Mouse (Mus musculus): ENCODE measurements around the gene Pcbp1. TPM values are rescaled to one million over a fixed set of nuclear protein-coding genes. Genes with fewer than 3 reads are reported as not detected.

The Pcbp1 gene
- polyA plus RNA-seq, 1 experiment from 2014 or later, result 240 TPM

- POLR2A ChIA-PET, result interaction anchor here (1.3 kb wide), 1 partner anchor 47 kb away, joined by 5 read pairs; no protein-coding TSS in a partner anchor
- ATAC-seq (no peak), DNase-seq (ENCODE audit: low read depth, low spot score) (no peak)
- CTCF ChIA-PET, result interaction anchor here (1.7 kb wide), 1 partner anchor 39 kb away, joined by 3 read pairs; no protein-coding TSS in a partner anchor
- no peaks in the 10 kb centered on the region for H3K27me3 ChIP-seq
- in situ Hi-C loops (cut with MboI; ENCODE audit: low pct_unique_long_range_greater_than_20kb), result loop anchor here (5.0 kb wide), 1 partner anchor 35 kb away; no protein-coding TSS in a partner anchor
- no peak for TF ChIP-seq CTCF (IDR thresholded peaks at IDR 0.05)
Observed at GRCm38 (mm10) chr6:86476931-86477330, 49.2 kb downstream of the Pcbp1 start.

- ChIA-PET POLR2A (interaction anchor here (0.6 to 3.6 kb wide), 2 partner anchors 49 to 267 kb away, joined by 3 to 29 read pairs; no protein-coding TSS in a partner anchor), CTCF (interaction anchor here (1.7 kb wide), 1 partner anchor 40 kb away, joined by 3 read pairs; no protein-coding TSS in a partner anchor)
- no peak for TF ChIP-seq CTCF (IDR thresholded peaks at IDR 0.05)
- in situ Hi-C loops (cut with MboI; ENCODE audit: low pct_unique_long_range_greater_than_20kb), result loop anchor here (5.0 kb wide), 1 partner anchor 37 kb away; no protein-coding TSS in a partner anchor
- H3K27me3 ChIP-seq, result no peaks in the 10 kb centered on the region
- no peak for DNase-seq (ENCODE audit: low read depth, low spot score)
- ATAC-seq, result no peak
Observed at GRCm38 (mm10) chr6:86475462-86476167, 50.5 kb downstream of the Pcbp1 start.

GRCm38 (mm10) chr6:86474646-86475181 is 51.4 kb downstream of the Pcbp1 start:
- ChIA-PET CTCF (interaction anchor here (0.8 to 0.9 kb wide), 2 partner anchors 9 to 43 kb away, joined by 3 to 4 read pairs; no protein-coding TSS in a partner anchor), POLR2A (interaction anchor here (0.6 to 3.6 kb wide), 2 partner anchors 50 to 212 kb away, joined by 3 to 29 read pairs; no protein-coding TSS in a partner anchor)
- no peak for ATAC-seq
- in situ Hi-C loops (cut with MboI; ENCODE audit: low pct_unique_long_range_greater_than_20kb), result loop anchor here (5.0 kb wide), 1 partner anchor 38 kb away; no protein-coding TSS in a partner anchor
- H3K27me3 ChIP-seq, result no peaks in the 10 kb centered on the region
- TF ChIP-seq CTCF (IDR thresholded peaks at IDR 0.05), result no peak
- DNase-seq (ENCODE audit: low read depth, low spot score), result no peak

Other genes with a start within 250 kb of the Pcbp1 start
- gene Fam136a, start 160.7 kb downstream of the Pcbp1 start, polyA plus RNA-seq (2021), result 36.3 TPM
- gene Snrpg, start 155.0 kb downstream of the Pcbp1 start, polyA plus RNA-seq (2021), result 125 TPM
- 151 TPM for gene Pcyox1, start 129.2 kb downstream of the Pcbp1 start, polyA plus RNA-seq (2021)
- 91.4 TPM for gene Tia1, start 122.1 kb downstream of the Pcbp1 start, polyA plus RNA-seq (2021)
- 3.1 TPM for gene Gm44790, start 99.7 kb downstream of the Pcbp1 start, polyA plus RNA-seq (2021)
- 16.1 TPM for gene C87436, start 87.9 kb downstream of the Pcbp1 start, polyA plus RNA-seq (2021)
- not detected for gene Asprv1, start 101.8 kb upstream of the Pcbp1 start, polyA plus RNA-seq (2021)
- gene Mxd1, start 142.8 kb upstream of the Pcbp1 start, polyA plus RNA-seq (2021), result 4.8 TPM
- 104 TPM for gene Snrnp27, start 158.2 kb upstream of the Pcbp1 start, polyA plus RNA-seq (2021)
- gene Gmcl1, start 207.1 kb upstream of the Pcbp1 start, polyA plus RNA-seq (2021), result 59.1 TPM

Data from Patski (cell line).